Mouse (Mus musculus): ENCODE measurements around the gene Bcl7a. TPM values are rescaled to one million over a fixed set of nuclear protein-coding genes. Genes with fewer than 3 reads are reported as not detected.
A peak's percentile ranks its signal among the peaks of the same experiment; 100 is the strongest.

Gene Bcl7a
- total RNA-seq, 1 experiment from 2014 or later = 2.7 TPM

- ATAC-seq (replicated peaks; ENCODE audit: insufficient number of reproducible peaks, low FRiP score, low TSS enrichment, poor library complexity, severe bottlenecking) = peak; percentile 19; the same call in 1 of the 2 replicates
These were observed 54.2 kb downstream of the Bcl7a start for GRCm38 (mm10) chr5:123397786-123398185.

- ATAC-seq (replicated peaks; ENCODE audit: insufficient number of reproducible peaks, low FRiP score, low TSS enrichment, poor library complexity, severe bottlenecking) = no peak
These were observed 55.3 kb downstream of the Bcl7a start for GRCm38 (mm10) chr5:123398856-123399498.

GRCm38 (mm10) chr5:123404480-123404879 lies 60.8 kb downstream of the Bcl7a start:
- no peak for ATAC-seq (replicated peaks; ENCODE audit: insufficient number of reproducible peaks, low FRiP score, low TSS enrichment, poor library complexity, severe bottlenecking)

- no peak for ATAC-seq (replicated peaks; ENCODE audit: insufficient number of reproducible peaks, low FRiP score, low TSS enrichment, poor library complexity, severe bottlenecking)
These were observed 63.3 kb downstream of the Bcl7a start for GRCm38 (mm10) chr5:123406952-123407351.

GRCm38 (mm10) chr5:123408176-123408575 lies 64.5 kb downstream of the Bcl7a start:
- ATAC-seq (replicated peaks; ENCODE audit: insufficient number of reproducible peaks, low FRiP score, low TSS enrichment, poor library complexity, severe bottlenecking) = no peak

- no peak for ATAC-seq (replicated peaks; ENCODE audit: insufficient number of reproducible peaks, low FRiP score, low TSS enrichment, poor library complexity, severe bottlenecking)
These were observed 68.6 kb downstream of the Bcl7a start for GRCm38 (mm10) chr5:123412193-123412592.

GRCm38 (mm10) chr5:123413866-123414363 lies 70.3 kb downstream of the Bcl7a start:
- ATAC-seq (replicated peaks; ENCODE audit: insufficient number of reproducible peaks, low FRiP score, low TSS enrichment, poor library complexity, severe bottlenecking) = no peak

- no peak for ATAC-seq (replicated peaks; ENCODE audit: insufficient number of reproducible peaks, low FRiP score, low TSS enrichment, poor library complexity, severe bottlenecking)
These were observed 72.5 kb downstream of the Bcl7a start for GRCm38 (mm10) chr5:123416149-123416548.

- no peak for ATAC-seq (replicated peaks; ENCODE audit: insufficient number of reproducible peaks, low FRiP score, low TSS enrichment, poor library complexity, severe bottlenecking)
These were observed 73.2 kb downstream of the Bcl7a start for GRCm38 (mm10) chr5:123416566-123417518.

- no peak for ATAC-seq (replicated peaks; ENCODE audit: insufficient number of reproducible peaks, low FRiP score, low TSS enrichment, poor library complexity, severe bottlenecking)
These were observed 80.3 kb downstream of the Bcl7a start for GRCm38 (mm10) chr5:123423885-123424284.

Other genes with a start within 250 kb of the Bcl7a start
- gene Rhof, start 211.1 kb upstream of the Bcl7a start, total RNA-seq (2017) = 18.8 to 40.6 TPM (median 30.1 TPM) in 3 replicates
- gene Setd1b, start 201.6 kb upstream of the Bcl7a start, total RNA-seq (2017) = 2.4 to 15.3 TPM (median 3.2 TPM) in 3 replicates
- gene Psmd9, start 174.4 kb upstream of the Bcl7a start, total RNA-seq (2017) = 16.7 to 38.7 TPM (median 18.9 TPM) in 3 replicates
- not detected in 3 replicates for gene Hpd, start 161.1 kb upstream of the Bcl7a start, total RNA-seq (2017)
- 0.78 TPM in 1 of 3 replicates, not detected in the others for gene Wdr66, start 91.7 kb upstream of the Bcl7a start, total RNA-seq (2017)
- gene Mlxip, start 51.0 kb downstream of the Bcl7a start, total RNA-seq (2017) = 17.5 to 37.6 TPM (median 22.9 TPM) in 3 replicates
- gene Lrrc43, start 145.5 kb downstream of the Bcl7a start, total RNA-seq (2017) = 0.95 TPM in 1 of 3 replicates, not detected in the others
- gene Il31, start 145.7 kb downstream of the Bcl7a start, total RNA-seq (2017) = not detected in 3 replicates
- gene B3gnt4, start 166.6 kb downstream of the Bcl7a start, total RNA-seq (2017) = 0.53 TPM in 1 of 3 replicates, not detected in the others
- 50.6 to 65.7 TPM (median 53.4 TPM) in 3 replicates for gene Diablo, start 180.3 kb downstream of the Bcl7a start, total RNA-seq (2017)
- 5.7 TPM in 1 of 3 replicates, not detected in the others for gene Gm49027, start 181.7 kb downstream of the Bcl7a start, total RNA-seq (2017)
- gene Vps33a, start 229.2 kb downstream of the Bcl7a start, total RNA-seq (2017) = 21.2 to 31.5 TPM (median 21.2 TPM) in 3 replicates

Measured in monocyte, adult 5-6 weeks (primary cell).